Mouse (Mus musculus): ENCODE measurements around the gene Kifap3. TPM values are rescaled to one million over a fixed set of nuclear protein-coding genes. Genes with fewer than 3 reads are reported as not detected.
"Not testable (repeated sequence)": the region's sequence is repeated elsewhere in the genome, so short reads cannot be mapped to it uniquely, and the experiment has no call there.

Kifap3 gene
- 10 to 100 TPM; 24.8 to 26.1 TPM for total RNA-seq (2021)

- peak; percentile 99 for DNase-seq
- intact Hi-C loops (cut with DNase I) = loop anchor here (10.0 kb wide), 1 partner anchor 155 kb away; no protein-coding TSS in a partner anchor
Measured at GRCm38 (mm10) chr1:163779336-163780115, at the start of gene Kifap3. Kifap3 (plus strand) TSS chr1:163779583.

- intact Hi-C loops (cut with DNase I); DNase-seq: not testable (repeated sequence)
Measured at GRCm38 (mm10) chr1:163731166-163731565, 48.2 kb upstream of the Kifap3 start.

GRCm38 (mm10) chr1:163736441-163737238 is 42.7 kb upstream of the Kifap3 start:
- DNase-seq = no peak
- intact Hi-C loops (cut with DNase I) = no loop called here

GRCm38 (mm10) chr1:163737239-163737533 is 42.2 kb upstream of the Kifap3 start:
- no peak for DNase-seq
- intact Hi-C loops (cut with DNase I) = no loop called here

DNA sequence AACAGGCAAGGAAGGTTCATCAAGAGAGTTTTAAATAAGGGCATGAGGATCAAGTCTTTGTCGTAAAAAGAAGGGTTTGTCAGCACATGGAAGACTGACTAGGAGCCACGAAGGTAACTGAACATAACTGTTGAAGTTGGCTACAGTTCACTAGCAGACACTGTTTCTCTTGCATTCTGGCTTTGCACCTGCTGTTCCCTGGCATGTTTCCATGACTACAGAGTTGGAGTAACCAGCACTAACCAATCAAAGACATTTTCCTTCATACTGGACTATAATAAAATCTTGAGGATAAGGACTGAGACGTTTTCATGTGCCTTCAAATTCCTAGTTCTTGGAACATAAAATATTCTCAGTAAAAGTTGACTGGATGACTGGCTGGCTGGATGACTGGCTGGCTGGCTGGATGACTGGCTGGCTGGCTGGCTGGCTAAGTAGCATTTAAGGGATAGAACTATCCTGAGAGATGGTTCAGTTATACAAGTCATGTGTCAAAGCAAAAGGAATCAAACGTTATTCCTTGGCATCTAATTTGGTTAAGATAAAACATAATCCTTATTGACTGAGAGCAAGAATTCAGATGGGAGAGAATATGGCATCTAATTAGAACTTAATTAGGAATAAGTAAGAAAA is 27.9 kb upstream of the Kifap3 start:
- DNase-seq = no peak
- intact Hi-C loops (cut with DNase I) = no loop called here

GRCm38 (mm10) chr1:163757462-163758207 is 21.7 kb upstream of the Kifap3 start:
- intact Hi-C loops (cut with DNase I) = no loop called here
- no peak for DNase-seq

GRCm38 (mm10) chr1:163783577-163783976 is 4.2 kb downstream of the Kifap3 start:
- DNase-seq; intact Hi-C loops (cut with DNase I): not testable (repeated sequence)

DNA sequence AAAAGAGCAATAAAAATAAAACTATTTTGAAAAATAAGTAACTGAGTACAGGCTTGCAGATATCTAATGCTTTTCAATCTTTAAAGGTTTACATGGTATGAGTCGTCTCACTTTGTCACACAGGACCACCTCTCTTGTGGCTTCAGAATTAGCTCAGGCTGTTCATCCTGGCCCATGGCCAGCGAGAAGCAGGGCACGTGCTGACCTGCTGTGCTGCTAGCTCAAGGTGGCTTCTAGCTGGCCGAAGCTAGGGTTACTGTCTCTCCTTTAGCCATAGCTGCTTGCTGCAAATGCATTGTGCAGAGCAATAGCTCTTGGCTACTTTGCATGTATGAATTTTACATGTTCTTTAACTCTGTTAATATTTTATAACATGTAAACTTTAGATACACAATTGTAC is 42.0 kb downstream of the Kifap3 start:
- intact Hi-C loops (cut with DNase I) = no loop called here
- DNase-seq = no peak

DNA sequence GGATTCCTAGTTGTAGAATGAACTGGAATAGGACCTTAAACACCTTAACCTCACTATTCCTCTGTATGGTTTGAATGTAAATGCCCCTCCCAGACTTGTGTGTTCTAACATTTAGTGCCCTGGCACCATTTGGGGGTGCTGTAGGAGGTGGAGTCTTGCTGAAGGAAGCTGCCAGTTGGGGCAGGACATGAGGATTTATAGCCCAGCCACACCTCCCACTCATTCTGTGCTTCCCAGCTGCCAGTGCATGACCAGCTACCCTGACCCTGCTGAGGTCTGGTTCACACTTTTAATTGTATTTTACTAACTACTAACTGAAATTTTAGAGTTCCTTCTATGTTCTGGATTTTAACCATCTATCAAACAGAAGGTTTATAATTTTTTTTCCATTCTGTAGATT is 50.1 kb downstream of the Kifap3 start:
- DNase-seq = no peak
- intact Hi-C loops (cut with DNase I) = no loop called here

GRCm38 (mm10) chr1:163834066-163834465 is 54.7 kb downstream of the Kifap3 start:
- intact Hi-C loops (cut with DNase I) = loop anchor here (1.0 to 5.0 kb wide), 2 partner anchors 76 to 303 kb away; no protein-coding TSS in a partner anchor
- DNase-seq = no peak

DNA sequence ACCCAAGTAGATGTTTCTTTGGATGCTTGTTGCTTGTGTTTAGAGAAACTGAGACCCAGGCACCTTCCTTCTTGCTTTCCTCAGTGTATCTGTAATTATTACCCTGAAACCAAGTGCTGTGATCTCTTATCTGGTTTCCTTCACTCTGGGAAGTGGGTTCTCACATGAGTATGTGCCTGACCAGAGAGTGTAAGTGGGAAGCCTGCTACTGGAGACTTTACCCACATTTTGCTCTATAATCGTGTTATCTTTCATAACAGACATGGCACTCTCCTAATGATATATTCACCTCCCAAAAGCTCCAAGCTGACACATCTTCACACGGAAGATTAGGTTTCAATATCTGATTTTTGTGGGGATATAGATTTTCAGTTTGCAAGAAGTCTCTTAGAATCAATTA is 55.7 kb downstream of the Kifap3 start:
- intact Hi-C loops (cut with DNase I) = no loop called here

GRCm38 (mm10) chr1:163838482-163838881 is 59.1 kb downstream of the Kifap3 start:
- intact Hi-C loops (cut with DNase I) = not testable (repeated sequence)

More for the DNA sequence above, 55.7 kb downstream of the Kifap3 start:
- no peak for DNase-seq

DNA sequence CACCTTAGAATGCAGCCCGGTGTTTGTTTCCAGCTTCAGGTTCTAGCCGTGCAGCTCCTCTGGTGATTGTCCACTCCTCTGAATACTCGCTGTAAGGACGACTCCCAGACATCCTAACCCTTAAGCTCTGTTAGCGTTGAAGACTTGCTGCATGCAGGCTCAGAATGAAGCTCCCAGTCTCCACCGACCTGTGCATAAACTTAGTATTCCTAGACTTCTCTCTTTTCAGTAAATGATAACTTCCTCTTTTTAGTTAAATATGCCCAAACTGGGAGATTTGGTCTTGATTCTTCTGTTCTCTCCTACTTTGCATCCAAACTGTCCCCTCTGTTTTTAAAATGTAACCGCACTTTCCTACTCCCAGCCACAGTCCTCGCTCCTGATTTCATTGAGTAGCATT is 61.2 kb downstream of the Kifap3 start:
- intact Hi-C loops (cut with DNase I) = no loop called here
- DNase-seq = no peak

More at GRCm38 (mm10) chr1:163838482-163838881, 59.1 kb downstream of the Kifap3 start:
- DNase-seq = not testable (repeated sequence)

- intact Hi-C loops (cut with DNase I) = loop anchor here (1.0 kb wide), 1 partner anchor 692 kb away; no protein-coding TSS in a partner anchor
- no peak for DNase-seq
Measured at GRCm38 (mm10) chr1:163842238-163842637, 62.9 kb downstream of the Kifap3 start.

DNA sequence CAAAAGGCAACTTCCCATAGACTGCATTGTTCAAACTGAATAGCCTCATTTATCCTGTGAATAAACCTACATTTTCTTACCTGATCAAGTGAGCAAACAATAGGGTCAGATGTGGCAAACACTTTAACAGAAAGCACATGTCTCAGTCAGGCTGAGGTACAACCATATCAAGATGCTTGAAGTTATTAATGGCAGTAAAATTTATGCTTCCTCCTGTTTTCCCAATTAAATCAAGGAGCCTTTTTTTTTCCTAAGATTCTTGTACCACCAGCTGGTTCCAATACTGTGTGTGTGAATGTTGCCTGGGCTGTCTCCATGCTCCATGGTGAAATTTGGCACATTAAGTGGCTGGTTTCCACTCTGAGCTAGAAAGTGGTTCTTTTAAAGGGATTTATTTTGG is 64.5 kb downstream of the Kifap3 start:
- intact Hi-C loops (cut with DNase I) = no loop called here
- no peak for DNase-seq

- no peak for DNase-seq
- intact Hi-C loops (cut with DNase I) = no loop called here
Measured at GRCm38 (mm10) chr1:163852884-163853560, 73.6 kb downstream of the Kifap3 start.

GRCm38 (mm10) chr1:163858420-163858819 is 79.0 kb downstream of the Kifap3 start:
- no peak for DNase-seq
- intact Hi-C loops (cut with DNase I) = no loop called here

GRCm38 (mm10) chr1:163861538-163861937 is 82.2 kb downstream of the Kifap3 start:
- DNase-seq = no peak
- intact Hi-C loops (cut with DNase I) = no loop called here

DNA sequence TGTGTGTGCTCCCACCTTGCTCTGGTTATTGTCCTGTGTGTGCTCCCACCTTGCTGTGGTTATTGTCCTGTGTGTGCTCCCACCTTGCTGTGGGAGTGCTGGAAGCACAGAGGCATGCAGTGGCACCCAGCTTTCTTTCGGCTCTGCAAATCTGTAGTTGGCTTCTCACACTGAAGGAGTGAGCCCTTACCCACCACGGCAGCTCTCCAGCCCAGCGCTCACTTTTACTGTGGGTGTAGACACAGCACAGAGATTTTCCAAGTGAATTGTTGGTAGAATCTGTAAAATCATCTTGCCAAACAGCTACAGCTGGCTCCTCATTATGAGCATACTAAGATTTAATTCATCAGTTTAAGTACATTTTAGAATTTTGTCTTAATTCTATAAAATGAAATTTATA is 93.8 kb downstream of the Kifap3 start:
- intact Hi-C loops (cut with DNase I) = no loop called here
- no peak for DNase-seq

- no peak for DNase-seq
- intact Hi-C loops (cut with DNase I) = no loop called here
Measured at GRCm38 (mm10) chr1:163889629-163890028, 110.2 kb downstream of the Kifap3 start.

Measured in heart, postnatal 10 days (tissue).